Mouse (Mus musculus) layer of hippocampus, postnatal 25 days (tissue): ENCODE measurements around the gene Tigd3. TPM values are rescaled to one million over a fixed set of nuclear protein-coding genes. Genes with fewer than 3 reads are reported as not detected.

ENCODE experiments used
- DNase-seq, 2 experiments: peaks; one replicate each; pipeline ENCODE4 v3.0.0; 2022; ENCODE audit warnings: mixed read lengths in 2 of 2, low spot score in 1 of 2; ENCODE audit errors: extremely low spot score in 1 of 2
- total RNA-seq, 2 experiments: library from RNA; stranded (reverse); gene quantifications; 2 replicates each; pipeline ENCODE4 v1.2.3; 2021

Tigd3 gene
- 1 to 10 TPM; 3.4 TPM for total RNA-seq

GRCm38 (mm10) chr19:5894002-5894678, at the start of gene Tigd3:
Tigd3 (minus strand) TSS chr19:5894149.
- DNase-seq, result peak; percentile 77 to 96

GRCm38 (mm10) chr19:5943404-5943803, 49.5 kb upstream of the Tigd3 start:
- DNase-seq, result no peak

- no peak for DNase-seq
Observed at GRCm38 (mm10) chr19:5942581-5942980, 48.6 kb upstream of the Tigd3 start.

- DNase-seq, result no peak
Observed at GRCm38 (mm10) chr19:5940656-5941055, 46.7 kb upstream of the Tigd3 start.

- peak in 1 of 2 experiments; percentile 23 for DNase-seq
Observed at GRCm38 (mm10) chr19:5940173-5940572, 46.2 kb upstream of the Tigd3 start.

GRCm38 (mm10) chr19:5939715-5940114, 45.8 kb upstream of the Tigd3 start:
- DNase-seq, result no peak

GRCm38 (mm10) chr19:5938516-5938915, 44.6 kb upstream of the Tigd3 start:
- no peak for DNase-seq

GRCm38 (mm10) chr19:5937836-5938406, 44.0 kb upstream of the Tigd3 start:
- no peak for DNase-seq

GRCm38 (mm10) chr19:5937095-5937835, 43.3 kb upstream of the Tigd3 start:
- DNase-seq, result no peak

- no peak for DNase-seq
Observed at GRCm38 (mm10) chr19:5935691-5936090, 41.7 kb upstream of the Tigd3 start.

GRCm38 (mm10) chr19:5935266-5935665, 41.3 kb upstream of the Tigd3 start:
- DNase-seq, result no peak

- DNase-seq, result no peak
Observed at GRCm38 (mm10) chr19:5929634-5930596, 36.0 kb upstream of the Tigd3 start.

- no peak for DNase-seq
Observed at GRCm38 (mm10) chr19:5928546-5928945, 34.6 kb upstream of the Tigd3 start.

GRCm38 (mm10) chr19:5928104-5928503, 34.2 kb upstream of the Tigd3 start:
- no peak for DNase-seq

GRCm38 (mm10) chr19:5927532-5927931, 33.6 kb upstream of the Tigd3 start:
- no peak for DNase-seq

- DNase-seq, result no peak
Observed at GRCm38 (mm10) chr19:5927026-5927425, 33.1 kb upstream of the Tigd3 start.

- no peak for DNase-seq
Observed at GRCm38 (mm10) chr19:5925311-5925855, 31.4 kb upstream of the Tigd3 start.

GRCm38 (mm10) chr19:5924713-5925093, 30.8 kb upstream of the Tigd3 start, which contains the start of gene Cdc42ep2:
Cdc42ep2 (minus strand) TSS chr19:5924816.
- DNase-seq, result peak; percentile 63 to 79

- peak; percentile 86 to 99 for DNase-seq
Observed at GRCm38 (mm10) chr19:5923990-5924712, 30.2 kb upstream of the Tigd3 start.
